Mouse (Mus musculus) retina, postnatal 1 day (tissue): ENCODE measurements around the gene Tmem168.

Source experiments
- DNase-seq: peaks from one replicate; pipeline ENCODE4 v3.0.0-alpha.2; 2012

Gene Tmem168

GRCm38 (mm10) chr6:13584788-13585187, 23.1 kb downstream of the Tmem168 start:
- no peak for DNase-seq

DNA sequence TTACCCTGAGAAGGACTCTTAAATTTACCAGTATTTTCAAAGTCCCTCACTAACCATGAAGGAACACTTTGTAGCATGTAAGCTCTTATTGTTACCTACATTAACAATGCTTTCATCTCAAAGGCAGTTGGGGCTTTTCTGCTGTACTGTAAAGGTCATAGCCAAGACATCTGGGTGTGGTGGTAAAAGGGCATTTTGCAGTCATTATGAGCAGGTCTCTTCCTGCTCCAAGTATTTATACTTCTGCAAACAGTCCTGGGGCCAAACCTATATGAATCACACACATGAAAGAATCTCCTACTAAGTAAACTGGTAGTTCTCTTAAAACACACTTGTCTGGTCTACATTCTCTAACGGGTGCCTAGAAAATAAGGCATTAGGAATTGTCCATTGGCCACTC, 25.8 kb downstream of the Tmem168 start:
- no peak for DNase-seq

- DNase-seq = no peak
Measured at GRCm38 (mm10) chr6:13565734-13566133, 42.2 kb downstream of the Tmem168 start.

DNA sequence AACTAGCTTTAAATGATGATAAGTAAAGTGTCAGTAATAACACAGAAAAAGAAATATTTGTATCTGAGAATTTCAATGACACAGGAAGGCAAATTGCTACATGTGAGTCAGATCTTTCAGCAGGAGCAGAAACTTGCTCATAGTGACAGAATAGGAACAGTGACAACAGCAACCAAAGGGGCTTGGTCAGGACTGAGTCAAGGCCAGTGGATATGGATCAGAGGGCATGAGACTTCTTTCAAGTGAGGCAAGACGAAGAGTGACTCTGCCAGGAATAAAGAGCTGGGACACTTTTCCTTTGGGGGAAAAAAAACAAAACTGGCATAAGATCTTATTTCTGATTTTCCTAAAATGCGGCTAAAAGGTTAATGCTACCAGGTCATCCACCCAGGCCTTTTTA, 52.6 kb downstream of the Tmem168 start:
- no peak for DNase-seq

GRCm38 (mm10) chr6:13541761-13542160, 66.1 kb downstream of the Tmem168 start:
- no peak for DNase-seq

DNA sequence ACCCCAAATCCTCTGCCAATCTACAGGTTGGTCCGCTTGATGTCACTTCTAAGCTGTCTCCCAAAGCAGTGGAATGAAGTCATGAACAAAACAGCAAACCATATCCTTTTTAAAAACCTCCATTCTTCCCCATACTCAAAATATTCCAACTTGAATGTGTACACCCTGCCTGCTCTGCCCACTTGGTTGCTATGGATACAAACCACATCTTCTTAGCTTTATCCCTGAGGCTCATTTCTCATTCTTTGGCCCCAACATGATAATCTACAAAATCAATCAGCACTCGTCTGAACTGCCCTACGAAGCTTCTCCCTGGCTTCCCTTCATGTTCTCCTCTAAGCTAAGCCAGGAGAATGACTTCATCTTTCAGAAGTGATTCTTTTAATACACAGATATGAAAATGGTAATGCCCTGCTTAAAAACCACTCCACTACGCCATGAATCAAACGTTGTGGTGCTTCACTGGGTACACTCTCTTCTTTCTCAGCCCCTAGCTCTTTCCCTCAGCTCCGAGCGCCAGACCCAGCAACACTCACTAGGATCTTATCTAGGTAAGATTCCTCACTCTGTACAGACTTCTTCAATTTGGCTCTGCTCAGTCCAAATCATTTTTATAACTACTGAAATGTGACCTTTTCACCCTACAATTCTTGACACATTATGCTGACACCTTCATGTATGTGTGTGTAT, 70.5 kb downstream of the Tmem168 start:
- DNase-seq = no peak
